Mouse (Mus musculus) E14TG2a.4 (cell line): ENCODE data around the gene Syngr1.

Source experiments
- CTCF ChIP-seq: conservative IDR thresholded peaks from 2 replicates; pipeline ENCODE4 v1.5.1; 2014; ENCODE audit warnings: low read length
- NANOG ChIP-seq: IDR thresholded peaks from 2 replicates; pipeline ENCODE4 v1.6.1; 2014; ENCODE audit warnings: borderline replicate concordance, low read length, mixed read lengths

DNA sequence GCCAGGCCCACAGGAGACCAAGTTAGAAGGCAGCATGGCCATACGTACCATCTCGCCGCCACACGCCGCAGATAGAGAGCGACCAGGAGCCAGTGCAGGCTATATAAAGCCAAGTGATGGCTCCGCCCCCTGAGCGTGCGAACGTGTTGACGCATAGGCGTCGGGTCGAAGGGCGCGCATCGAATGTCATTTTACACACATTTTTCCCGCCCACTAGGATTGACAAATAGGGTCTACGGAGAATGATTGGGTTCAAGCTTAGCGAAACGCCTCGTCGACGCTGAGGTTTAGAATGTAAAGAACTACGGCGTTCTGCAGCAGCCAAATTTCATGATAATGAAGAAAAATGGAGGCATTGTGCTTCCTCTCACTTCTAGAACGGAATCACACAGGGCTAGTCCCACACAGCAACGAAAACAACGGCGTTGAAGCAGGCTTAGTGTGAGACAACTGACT, 7.8 kb upstream of the Syngr1 start:
- TF ChIP-seq CTCF (no peak), NANOG (no peak)
